Mouse (Mus musculus) heart, postnatal 0 days (tissue): ENCODE measurements around the gene Vmn1r58. TPM values are rescaled to one million over a fixed set of nuclear protein-coding genes. Genes with fewer than 3 reads are reported as not detected.
"Not testable (repeated sequence)": the region's sequence is repeated elsewhere in the genome, so short reads cannot be mapped to it uniquely, and the experiment has no call there.

Source experiments
- ATAC-seq: fragments of 200-750 bp; cut with Nextera tagmentation; 2 replicates; pipeline ENCODE4 v1.8.0; 2017; ENCODE audit warnings: low read depth, moderate number of reproducible peaks, moderate library complexity; ENCODE audit not compliant: insufficient read depth
- DNase-seq: peaks from one replicate; pipeline ENCODE4 v3.0.0-alpha.2; 2016; ENCODE audit warnings: low spot score
- H3K27ac ChIP-seq: fragments of 300-500 bp; sonication (generic); 2 replicates; pipeline ENCODE4 v1.5.1; 2014; ENCODE audit warnings: low read depth, mild to moderate bottlenecking
- H3K27me3 ChIP-seq: fragments of 300-500 bp; sonication (generic); 2 replicates; pipeline ENCODE4 v1.6.1; 2014; ENCODE audit warnings: low read length, mixed read lengths; ENCODE audit not compliant: control insufficient read depth, insufficient read depth
- H3K36me3 ChIP-seq: fragments of 300-500 bp; sonication (generic); replicated peaks from 2 replicates; pipeline ENCODE4 v1.6.1; 2014; ENCODE audit warnings: low read length, mixed read lengths; ENCODE audit not compliant: control insufficient read depth, insufficient read depth
- H3K4me1 ChIP-seq: fragments of 300-500 bp; sonication (generic); 2 replicates; pipeline ENCODE4 v1.6.1; 2014; ENCODE audit warnings: antibody characterized with exemption; ENCODE audit not compliant: control insufficient read depth, insufficient read depth
- H3K4me2 ChIP-seq: fragments of 300-500 bp; sonication (generic); 2 replicates; pipeline ENCODE4 v1.6.1; 2014; ENCODE audit warnings: low read depth, mild to moderate bottlenecking, low read length, moderate library complexity
- H3K4me3 ChIP-seq: fragments of 300-500 bp; sonication (generic); 2 replicates; pipeline ENCODE4 v1.5.1; 2014; ENCODE audit warnings: low read depth, low read length
- H3K9ac ChIP-seq: fragments of 300-500 bp; sonication (generic); replicated peaks from 2 replicates; pipeline ENCODE4 v1.6.1; 2014; ENCODE audit warnings: low read depth, low read length, mixed read lengths
- H3K9me3 ChIP-seq: fragments of 300-500 bp; sonication (generic); replicated peaks from 2 replicates; pipeline ENCODE4 v1.6.1; 2016; ENCODE audit warnings: low read length; ENCODE audit not compliant: control insufficient read depth
- CTCF ChIP-seq: IDR thresholded peaks from 2 replicates; pipeline ENCODE4 v1.5.1; 2016; ENCODE audit warnings: antibody characterized with exemption, control low read depth, low read depth
- EP300 ChIP-seq: IDR thresholded peaks from 2 replicates; pipeline ENCODE4 v1.6.1; 2016; ENCODE audit warnings: antibody characterized with exemption, low read depth
- whole genome bisulfite sequencing: fragments of 180-500 bp; shearing (Covaris S2); extraction: QIAGEN DNeasy Blood & Tissue Kit; methylation state at CpG from one replicate; pipeline ENCODE4 v1.1.7; 2014; 5-methylcytosine and 5-hydroxymethylcytosine counted together
- polyA plus RNA-seq: library from polyadenylated mRNA; unstranded; fragments of >200 nt; fragmentation: Nextera tagmentation; extraction: Ambion mirVana; gene quantifications from 2 replicates; pipeline ENCODE4 v1.2.1, GENCODE M21; 2015
- total RNA-seq: library from RNA; depleted of rRNA; stranded (reverse); fragments of >200 nt; gene quantifications from 2 replicates; pipeline ENCODE4 v1.2.3, GENCODE M21; 2014; ENCODE audit warnings: low replicate concordance; rRNA removed

Vmn1r58 gene
- total RNA-seq (not detected in 2 replicates), polyA plus RNA-seq (not detected in 2 replicates)

- not testable (repeated sequence) for H3K9me3 ChIP-seq, H3K27ac ChIP-seq, H3K27me3 ChIP-seq, H3K4me3 ChIP-seq, H3K36me3 ChIP-seq, H3K4me2 ChIP-seq, DNase-seq, ATAC-seq, H3K4me1 ChIP-seq, H3K9ac ChIP-seq
Measured at GRCm38 (mm10) chr7:5413296-5413695, at the start of gene Vmn1r58. TSS of gene Vmn1r58 (minus strand) at chr7:5413396.

GRCm38 (mm10) chr7:5456674-5457073 is 43.5 kb upstream of the Vmn1r58 start, which contains the start of gene Vmn1r59:
TSS of gene Vmn1r59 (minus strand) at chr7:5456774.
- H3K4me3 ChIP-seq: no peak within 1 kb of the TSS
- H3K4me1 ChIP-seq: no peaks in the 10 kb centered on the region
- no peaks in the 10 kb centered on the region for H3K27me3 ChIP-seq
- H3K36me3 ChIP-seq: no peaks in the 10 kb centered on the region
- no peak within 1 kb of the TSS for H3K9ac ChIP-seq
- H3K9me3 ChIP-seq: peaks cover 13% of the 10 kb centered on the region
- no peak for ATAC-seq
- TF ChIP-seq CTCF (no peak), EP300 (no peak)
- no peak within 1 kb of the TSS for H3K4me2 ChIP-seq
- no peak for DNase-seq
- no peak within 1 kb of the TSS for H3K27ac ChIP-seq

GRCm38 (mm10) chr7:5454011-5454410 is 40.8 kb upstream of the Vmn1r58 start:
- not testable (repeated sequence) for ATAC-seq, H3K9ac ChIP-seq, H3K4me1 ChIP-seq, H3K4me2 ChIP-seq, H3K36me3 ChIP-seq, H3K4me3 ChIP-seq, DNase-seq, H3K27ac ChIP-seq, H3K27me3 ChIP-seq
- H3K9me3 ChIP-seq: peaks cover 13% of the 10 kb centered on the region; the same call in 1 of the 2 replicates
- WGBS: 48% methylated on average over 3 of the region's 3 CpGs

- Histone ChIP-seq H3K27ac (no peak overlapping the region), H3K27me3 (no peaks in the 10 kb centered on the region), H3K9me3 (peaks cover 6% of the 10 kb centered on the region; the same call in 1 of the 2 replicates), H3K36me3 (no peaks in the 10 kb centered on the region), H3K9ac (no peak overlapping the region), H3K4me1 (no peaks in the 10 kb centered on the region), H3K4me3 (no peak overlapping the region), H3K4me2 (no peak overlapping the region)
- ATAC-seq (no peak), DNase-seq (no peak)
- TF ChIP-seq CTCF (no peak), EP300 (no peak)
Measured at GRCm38 (mm10) chr7:5448627-5449026, 35.4 kb upstream of the Vmn1r58 start.

GRCm38 (mm10) chr7:5406201-5406600 is 7.0 kb downstream of the Vmn1r58 start:
- no peak overlapping the region for H3K4me2 ChIP-seq

GRCm38 (mm10) chr7:5366724-5367123 is 46.5 kb downstream of the Vmn1r58 start:
- TF ChIP-seq CTCF (no peak), EP300 (no peak)
- 60% methylated on average over 2 of the region's 2 CpGs for WGBS
- H3K36me3 ChIP-seq: no peaks in the 10 kb centered on the region

More at GRCm38 (mm10) chr7:5406201-5406600, 7.0 kb downstream of the Vmn1r58 start:
- WGBS: 26% methylated on average over 2 of the region's 2 CpGs
- TF ChIP-seq EP300 (no peak), CTCF (no peak)
- H3K36me3 ChIP-seq: no peaks in the 10 kb centered on the region
- H3K9me3 ChIP-seq: no peaks in the 10 kb centered on the region
- H3K27me3 ChIP-seq: no peaks in the 10 kb centered on the region
- DNase-seq (no peak), ATAC-seq (no peak)
- no peak overlapping the region for H3K4me3 ChIP-seq
- no peak overlapping the region for H3K9ac ChIP-seq
- H3K27ac ChIP-seq: no peak overlapping the region
- no peaks in the 10 kb centered on the region for H3K4me1 ChIP-seq

More at GRCm38 (mm10) chr7:5366724-5367123, 46.5 kb downstream of the Vmn1r58 start:
- Histone ChIP-seq H3K27ac (no peak overlapping the region), H3K4me1 (no peaks in the 10 kb centered on the region), H3K4me2 (no peak overlapping the region), H3K4me3 (no peak overlapping the region), H3K9ac (no peak overlapping the region), H3K9me3 (peaks cover 8% of the 10 kb centered on the region; the same call in 1 of the 2 replicates), H3K27me3 (no peaks in the 10 kb centered on the region)
- DNase-seq: no peak
- ATAC-seq: no peak
